Mouse (Mus musculus): Measurements from ENCODE around the gene Srbd1.

DNA sequence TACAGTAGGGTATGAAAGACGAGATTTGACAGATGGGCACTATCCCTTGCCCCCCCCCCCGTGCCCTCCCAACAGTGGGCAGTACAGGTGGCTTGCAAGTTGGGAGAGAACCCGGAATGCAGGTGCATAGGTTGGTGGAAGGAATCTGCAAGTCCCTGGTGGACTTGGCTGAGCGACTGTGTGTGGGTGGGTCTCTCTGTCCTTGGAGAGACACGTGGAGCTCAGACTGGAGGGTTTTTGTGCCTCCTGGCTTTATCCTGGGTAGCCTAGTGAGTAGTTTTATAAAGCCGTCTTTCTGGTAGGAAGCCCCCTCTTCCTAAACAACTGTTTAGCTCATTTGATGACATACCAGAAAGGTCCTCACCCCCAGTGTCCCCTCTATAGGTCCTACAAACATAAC is 24.1 kb upstream of the Srbd1 start:
- no peak for TF ChIP-seq CTCF (IDR thresholded peaks at IDR 0.05; ENCODE audit: insufficient read depth, low read length)
- no peak for TF ChIP-seq POLR2A (IDR thresholded peaks at IDR 0.05; ENCODE audit: borderline replicate concordance, extremely low read depth, low read depth, low read length)
